Mouse (Mus musculus) spleen, postnatal 4 days (tissue): ENCODE measurements around the gene Ier2.
"Not testable (repeated sequence)": the region's sequence is repeated elsewhere in the genome, so short reads cannot be mapped to it uniquely, and the experiment has no call there.

Experiments
- DNase-seq, 2 experiments: peaks; one replicate each; pipeline ENCODE4 v3.0.0; 2022; ENCODE audit warnings: low spot score in 2 of 2

Ier2 gene

GRCm38 (mm10) chr8:84639162-84640009 is 23.3 kb downstream of the Ier2 start:
- DNase-seq = peak; percentile 93 to 98

- peak; percentile 41 to 78 for DNase-seq
Measured at GRCm38 (mm10) chr8:84638555-84639161, 24.0 kb downstream of the Ier2 start.

GRCm38 (mm10) chr8:84637946-84638554 is 24.6 kb downstream of the Ier2 start:
- no peak for DNase-seq

- no peak for DNase-seq
Measured at GRCm38 (mm10) chr8:84636051-84636691, 26.5 kb downstream of the Ier2 start.

- DNase-seq = no peak
Measured at GRCm38 (mm10) chr8:84635397-84636050, 27.1 kb downstream of the Ier2 start.

GRCm38 (mm10) chr8:84634849-84635304 is 27.8 kb downstream of the Ier2 start:
- DNase-seq = no peak

GRCm38 (mm10) chr8:84633841-84634584 is 28.6 kb downstream of the Ier2 start:
- DNase-seq = no peak

GRCm38 (mm10) chr8:84631813-84632212 is 30.8 kb downstream of the Ier2 start:
- DNase-seq = no peak

- no peak for DNase-seq
Measured at GRCm38 (mm10) chr8:84630145-84630544, 32.5 kb downstream of the Ier2 start.

- no peak for DNase-seq
Measured at GRCm38 (mm10) chr8:84629586-84629985, 33.1 kb downstream of the Ier2 start.

GRCm38 (mm10) chr8:84623425-84623824 is 39.2 kb downstream of the Ier2 start:
- DNase-seq = not testable (repeated sequence)

GRCm38 (mm10) chr8:84621102-84621625 is 41.5 kb downstream of the Ier2 start:
- DNase-seq = no peak

- DNase-seq = no peak
Measured at GRCm38 (mm10) chr8:84617005-84617404, 45.6 kb downstream of the Ier2 start.

GRCm38 (mm10) chr8:84615666-84616485 is 46.8 kb downstream of the Ier2 start:
- no peak for DNase-seq

- no peak for DNase-seq
Measured at GRCm38 (mm10) chr8:84614512-84615223, 48.0 kb downstream of the Ier2 start.
